Mouse (Mus musculus) kidney, adult 2 months (tissue): ENCODE data around the gene Eif4g3.

Experiments
- CTCF ChIP-seq: fragments of 200-500 bp; conservative IDR thresholded peaks from 2 replicates; pipeline ENCODE4 v1.5.1; 2011; ENCODE audit warnings: low read depth, mild to moderate bottlenecking, control low read depth, low read length, moderate library complexity, mixed read lengths; ENCODE audit not compliant: insufficient read depth, insufficient read length
- POLR2A ChIP-seq: fragments of 200-500 bp; IDR thresholded peaks from one replicate; pipeline ENCODE4 v1.6.1; 2011; ENCODE audit warnings: low read depth, low read length, control low read depth

GRCm38 (mm10) chr4:138021651-138022050 is 28.8 kb downstream of the Eif4g3 start:
- TF ChIP-seq CTCF, result no peak
- TF ChIP-seq POLR2A, result no peak
